Mouse (Mus musculus) CH12.LX (cell line): ENCODE measurements around the gene Nelfcd. TPM values are rescaled to one million over a fixed set of nuclear protein-coding genes. Genes with fewer than 3 reads are reported as not detected.

Experiments used
- DNase-seq: peaks from one replicate; pipeline ENCODE4 v3.0.0-alpha.2; 2013; ENCODE audit errors: extremely low read depth
- H3K27ac ChIP-seq: 2 replicates; pipeline ENCODE4 v1.5.1; 2012; ENCODE audit warnings: low read depth, mild to moderate bottlenecking, control low read depth, moderate library complexity; ENCODE audit not compliant: insufficient read depth
- H3K27me3 ChIP-seq: replicated peaks from 2 replicates; pipeline ENCODE3; 2012; ENCODE audit warnings: inconsistent platforms
- H3K36me3 ChIP-seq, 2 experiments: replicated peaks in 1 of 2; 2 replicates each; pipeline versions ENCODE3 to v1.6.1; 2012; ENCODE audit warnings: inconsistent platforms in 1 of 2, low read length in 1 of 2, mild to moderate bottlenecking in 1 of 2, mixed read lengths in 1 of 2, moderate library complexity in 1 of 2; ENCODE audit not compliant: control insufficient read depth in 1 of 2, insufficient read depth in 1 of 2
- H3K4me1 ChIP-seq, 2 experiments: 2 replicates each; pipeline ENCODE4 v1.6.1; 2012; ENCODE audit warnings: inconsistent platforms in 1 of 2, moderate library complexity in 1 of 2; ENCODE audit not compliant: insufficient read depth in 2 of 2, control insufficient read depth in 1 of 2
- H3K4me2 ChIP-seq: 2 replicates; pipeline ENCODE4 v1.6.1; 2012; ENCODE audit warnings: low read depth, mild to moderate bottlenecking, control low read depth; ENCODE audit not compliant: poor library complexity, insufficient read depth, severe bottlenecking
- H3K4me3 ChIP-seq, 3 experiments: fragments of 150-350 bp in 1 of 3; sonication (generic) in 1 of 3; replicated peaks in 1 of 3; 2 replicates each; pipeline versions ENCODE3 to v1.5.1; 2011 to 2012; ENCODE audit warnings: low read depth in 2 of 3, low read length in 2 of 3, mild to moderate bottlenecking in 2 of 3, moderate library complexity in 2 of 3, control low read depth in 1 of 3, improper control_type of control experiment in 1 of 3, inconsistent platforms in 1 of 3, mixed read lengths in 1 of 3; ENCODE audit not compliant: poor library complexity in 1 of 3
- H3K79me2 ChIP-seq: replicated peaks from 2 replicates; pipeline ENCODE4 v1.6.1; 2012; ENCODE audit warnings: mild to moderate bottlenecking, moderate library complexity; ENCODE audit not compliant: control insufficient read depth, poor library complexity, insufficient read depth, severe bottlenecking; ENCODE audit errors: extremely low read depth
- H3K9ac ChIP-seq: 2 replicates; pipeline ENCODE4 v1.6.1; 2012; ENCODE audit warnings: low read depth, mild to moderate bottlenecking, control low read depth, moderate library complexity; ENCODE audit not compliant: insufficient read depth
- H3K9me3 ChIP-seq: replicated peaks from 2 replicates; pipeline ENCODE3; 2012; ENCODE audit warnings: low read length, inconsistent platforms, mixed read lengths
- BHLHE40 ChIP-seq: IDR thresholded peaks from 2 replicates; pipeline ENCODE4 v1.6.1; 2011; ENCODE audit warnings: mild to moderate bottlenecking, low read depth, low read length, improper control_type of control experiment
- CHD1 ChIP-seq: IDR thresholded peaks from 2 replicates; pipeline ENCODE4 v1.6.1; 2012; ENCODE audit warnings: low read depth, low read length, improper control_type of control experiment, inconsistent platforms
- CTCF ChIP-seq, 2 experiments: IDR thresholded peaks in 1 of 2; conservative IDR thresholded peaks in 1 of 2; 2 replicates each; pipeline ENCODE4 v1.5.1; 2011 to 2012; ENCODE audit warnings: low read depth in 2 of 2, low read length in 2 of 2, improper control_type of control experiment in 1 of 2, inconsistent platforms in 1 of 2, mild to moderate bottlenecking in 1 of 2, moderate library complexity in 1 of 2
- EP300 ChIP-seq: IDR thresholded peaks from 2 replicates; pipeline ENCODE4 v1.6.1; 2011; ENCODE audit warnings: low read length, improper control_type of control experiment
- ETS1 ChIP-seq: conservative IDR thresholded peaks from 2 replicates; pipeline ENCODE4 v1.6.1; 2012; ENCODE audit warnings: low read depth, mild to moderate bottlenecking, inconsistent platforms, low read length, improper control_type of control experiment, moderate library complexity
- GABPA ChIP-seq: IDR thresholded peaks from 2 replicates; pipeline ENCODE4 v1.6.1; 2012; ENCODE audit warnings: low read depth, low read length, improper control_type of control experiment, inconsistent platforms; ENCODE audit not compliant: insufficient replicate concordance
- HCFC1 ChIP-seq: IDR thresholded peaks from 2 replicates; pipeline ENCODE4 v1.6.1; 2012; ENCODE audit warnings: low read depth, mild to moderate bottlenecking, inconsistent platforms, low read length, improper control_type of control experiment
- IRF4 ChIP-seq: IDR thresholded peaks from 2 replicates; pipeline ENCODE4 v1.6.1; 2014; ENCODE audit warnings: low read depth, mild to moderate bottlenecking, inconsistent platforms, low read length, improper control_type of control experiment
- JUN ChIP-seq: IDR thresholded peaks from 2 replicates; pipeline ENCODE4 v1.6.1; 2011; ENCODE audit warnings: low read depth, mild to moderate bottlenecking, low read length, improper control_type of control experiment, moderate library complexity; ENCODE audit not compliant: insufficient read depth
- JUND ChIP-seq: conservative IDR thresholded peaks from 2 replicates; pipeline ENCODE4 v1.6.1; 2011; ENCODE audit warnings: low read depth, low read length, improper control_type of control experiment
- MAFK ChIP-seq: IDR thresholded peaks from 2 replicates; pipeline ENCODE4 v1.6.1; 2011; ENCODE audit warnings: low read length, improper control_type of control experiment; ENCODE audit not compliant: insufficient replicate concordance
- MAX ChIP-seq: IDR thresholded peaks from 2 replicates; pipeline ENCODE4 v1.6.1; 2011; ENCODE audit warnings: low read length, improper control_type of control experiment
- MEF2A ChIP-seq: IDR thresholded peaks from 2 replicates; pipeline ENCODE4 v1.6.1; 2014; ENCODE audit warnings: low read depth, mild to moderate bottlenecking, inconsistent platforms, low read length, improper control_type of control experiment, borderline replicate concordance
- MXI1 ChIP-seq: IDR thresholded peaks from 2 replicates; pipeline ENCODE4 v1.6.1; 2011; ENCODE audit warnings: mild to moderate bottlenecking, low read depth, low read length, improper control_type of control experiment
- MYC ChIP-seq: IDR thresholded peaks from 2 replicates; pipeline ENCODE4 v1.6.1; 2011; ENCODE audit warnings: low read depth, mild to moderate bottlenecking, improper control_type of control experiment, low read length
- NELFE ChIP-seq: IDR thresholded peaks from 2 replicates; pipeline ENCODE4 v1.6.1; 2011; ENCODE audit warnings: low read depth, low read length, improper control_type of control experiment
- PAX5 ChIP-seq: IDR thresholded peaks from 2 replicates; pipeline ENCODE4 v1.6.1; 2012; ENCODE audit warnings: low read length, inconsistent platforms, mixed read lengths
- POLR2A ChIP-seq: IDR thresholded peaks from 2 replicates; pipeline ENCODE4 v1.6.1; 2011; ENCODE audit warnings: low read depth, mild to moderate bottlenecking, improper control_type of control experiment, low read length
- POLR2AphosphoS2 ChIP-seq: IDR thresholded peaks from 2 replicates; pipeline ENCODE4 v1.6.1; 2011; ENCODE audit warnings: low read depth, low read length, improper control_type of control experiment
- RAD21 ChIP-seq: IDR thresholded peaks from 2 replicates; pipeline ENCODE4 v1.6.1; 2011; ENCODE audit warnings: low read depth, mild to moderate bottlenecking, low read length, improper control_type of control experiment, moderate library complexity
- RCOR1 ChIP-seq: conservative IDR thresholded peaks from 2 replicates; pipeline ENCODE4 v1.6.1; 2012; ENCODE audit warnings: low read depth, mild to moderate bottlenecking, inconsistent platforms, low read length, improper control_type of control experiment
- SMC3 ChIP-seq: IDR thresholded peaks from 2 replicates; pipeline ENCODE4 v1.6.1; 2011; ENCODE audit warnings: low read depth, low read length, improper control_type of control experiment
- TBP ChIP-seq: conservative IDR thresholded peaks from 2 replicates; pipeline ENCODE4 v1.6.1; 2011; ENCODE audit warnings: low read depth, low read length, improper control_type of control experiment
- TCF12 ChIP-seq: IDR thresholded peaks from 2 replicates; pipeline ENCODE4 v1.6.1; 2014; ENCODE audit warnings: low read depth, mild to moderate bottlenecking, inconsistent platforms, low read length, improper control_type of control experiment
- USF2 ChIP-seq: conservative IDR thresholded peaks from 2 replicates; pipeline ENCODE4 v1.6.1; 2011; ENCODE audit warnings: low read depth, low read length, improper control_type of control experiment
- ZC3H11A ChIP-seq: IDR thresholded peaks from 2 replicates; pipeline ENCODE4 v1.6.1; 2012; ENCODE audit warnings: low read depth, mild to moderate bottlenecking, inconsistent platforms, low read length, improper control_type of control experiment
- ZNF384 ChIP-seq: IDR thresholded peaks from 2 replicates; pipeline ENCODE4 v1.6.1; 2012; ENCODE audit warnings: low read depth, low read length, improper control_type of control experiment, inconsistent platforms
- dilution Hi-C: fragments of 300-500 bp; cut with MboI; formaldehyde crosslinking; loops from 2 replicates; pipeline ENCODE4 v1.14.3; 2020; ENCODE audit warnings: low sequenced_read_pairs; ENCODE audit not compliant: extremely low pct_unique_long_range_greater_than_20kb, extremely low pct_ligation_motif_present
- in situ Hi-C: fragments of 300-500 bp; cut with MboI; formaldehyde crosslinking; loops from 3 replicates; pipeline ENCODE4 v1.14.3; 2019; ENCODE audit warnings: low sequenced_read_pairs, low pct_ligation_motif_present, low pct_unique_long_range_greater_than_20kb, mixed read lengths
- polyA plus RNA-seq: library from polyadenylated mRNA; unstranded; fragments of >175 nt; gene quantifications from 2 replicates; pipeline ENCODE4 v1.2.1, GENCODE M21; 2012; ENCODE audit warnings: low read depth; ENCODE audit not compliant: insufficient read length
- total RNA-seq, 2 experiments: library from RNA; depleted of rRNA; stranded (reverse); fragments of 300-350 nt in 1 of 2; fragments of >200 nt in 1 of 2; gene quantifications; 2 replicates each; pipeline ENCODE4 v1.2.3; 2012 to 2014

The Nelfcd gene
- total and polyA plus RNA-seq, 3 experiments = 39.1 to 50.5 (median 44.6) TPM

- TF ChIP-seq MYC (0 out of 2 replicates have a peak, but pooled peaks have one; percentile 37), POLR2A (no peak), HCFC1 (no peak), POLR2AphosphoS2 (no peak), CTCF (conservative IDR thresholded peaks at IDR 0.05 in 1 of 2, IDR thresholded peaks at IDR 0.05 in 1 of 2; ENCODE audit: low read depth in 2 of 2, low read length in 2 of 2) (no peak), JUN (no peak), TCF12 (peak; percentile 54; the same call in 1 of the 2 replicates), TBP (no peak), MXI1 (0 out of 2 replicates have a peak, but pooled peaks have one; percentile 15), MEF2A (0 out of 2 replicates have a peak, but pooled peaks have one; percentile 36), RAD21 (no peak)
Measured at GRCm38 (mm10) chr2:174444359-174444758, 28.8 kb downstream of the Nelfcd start (continued).

GRCm38 (mm10) chr2:174445018-174445417 lies 29.4 kb downstream of the Nelfcd start:
- Histone ChIP-seq H3K4me3 (no peak overlapping the region), H3K79me2 (no peaks in the 10 kb centered on the region), H3K36me3 (no peaks in the 10 kb centered on the region), H3K27me3 (peaks cover 1% of the 10 kb centered on the region), H3K9ac (no peak overlapping the region), H3K4me2 (0 out of 2 replicates have a peak overlapping the region, but pooled peaks have one; percentile 33), H3K4me1 (peaks cover 24 to 41% of the 10 kb centered on the region in 2 experiments), H3K27ac (no peak overlapping the region), H3K9me3 (no peaks in the 10 kb centered on the region)
- DNase-seq = no peak
- in situ Hi-C loops = no loop called here
- peak; percentile 46; the same call in 1 of the 2 replicates for TF ChIP-seq MAFK
- no peak for TF ChIP-seq ZNF384
- peak; percentile 49; the same call in 1 of the 2 replicates for TF ChIP-seq ETS1
- peak; percentile 67; the same call in 1 of the 2 replicates for TF ChIP-seq IRF4
- no peak for TF ChIP-seq SMC3
- no peak for TF ChIP-seq POLR2AphosphoS2
- TF ChIP-seq JUN = no peak
- TF ChIP-seq HCFC1 = no peak
- no peak for TF ChIP-seq PAX5
- 0 out of 2 replicates have a peak, but pooled peaks have one; percentile 40 for TF ChIP-seq JUND
- TF ChIP-seq MXI1 = peak; percentile 6; the same call in 1 of the 2 replicates
- TF ChIP-seq MAX = no peak
- TF ChIP-seq CHD1 = no peak
- TF ChIP-seq ZC3H11A = no peak
- no peak for TF ChIP-seq NELFE
- peak; percentile 66 for TF ChIP-seq EP300
- TF ChIP-seq BHLHE40 = peak; percentile 65
- TF ChIP-seq RCOR1 = no peak
- TF ChIP-seq GABPA = no peak
- no peak for TF ChIP-seq TCF12
- no peak for TF ChIP-seq USF2
- dilution Hi-C loops = no loop called here
